Mouse (Mus musculus): ENCODE measurements around the gene 4930519G04Rik. TPM values are rescaled to one million over a fixed set of nuclear protein-coding genes. Genes with fewer than 3 reads are reported as not detected.
"Not testable (repeated sequence)": the region's sequence is repeated elsewhere in the genome, so short reads cannot be mapped to it uniquely, and the experiment has no call there.

Gene 4930519G04Rik
- polyA plus RNA-seq, 2 experiments from 2014 or later: not detected

- no peak for ATAC-seq
Measured at GRCm38 (mm10) chr5:114842674-114843073, 10.8 kb upstream of the 4930519G04Rik start.

- not testable (repeated sequence) for ATAC-seq
Measured at GRCm38 (mm10) chr5:114844371-114844770, 9.1 kb upstream of the 4930519G04Rik start.

DNA sequence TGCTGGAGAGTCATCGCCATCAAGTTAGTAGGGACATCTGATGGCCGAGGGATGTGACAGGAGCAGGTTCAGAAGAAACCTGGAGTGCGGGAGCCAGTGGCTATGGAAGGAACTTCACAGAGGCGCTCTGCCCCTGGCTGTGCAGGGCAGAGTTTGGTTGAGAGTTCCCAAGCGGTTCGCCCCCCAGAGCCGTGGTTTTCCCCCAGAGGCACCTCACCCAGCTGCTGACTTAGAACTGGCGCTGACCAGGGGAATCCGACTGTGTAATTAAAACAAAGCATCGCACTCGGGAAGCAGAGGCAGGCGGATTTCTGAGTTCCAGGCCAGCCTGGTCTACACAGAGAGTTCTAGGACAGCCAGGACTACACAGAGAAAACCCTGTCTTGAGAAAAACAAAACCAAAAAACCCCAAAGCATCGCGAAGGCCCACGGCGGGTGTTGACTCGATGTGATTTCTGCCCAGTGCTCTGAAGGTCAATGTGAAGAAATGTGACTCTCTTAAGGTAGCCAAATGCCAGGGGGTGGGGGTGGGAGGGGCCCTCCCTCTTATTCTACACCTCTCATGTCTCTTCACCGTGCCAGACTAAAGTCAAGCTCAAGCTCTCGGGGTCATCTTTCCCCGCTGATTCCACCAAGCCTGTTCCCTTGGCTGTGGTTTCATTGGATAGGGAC lies 1.8 kb upstream of the 4930519G04Rik start:
- no peak for ATAC-seq

DNA sequence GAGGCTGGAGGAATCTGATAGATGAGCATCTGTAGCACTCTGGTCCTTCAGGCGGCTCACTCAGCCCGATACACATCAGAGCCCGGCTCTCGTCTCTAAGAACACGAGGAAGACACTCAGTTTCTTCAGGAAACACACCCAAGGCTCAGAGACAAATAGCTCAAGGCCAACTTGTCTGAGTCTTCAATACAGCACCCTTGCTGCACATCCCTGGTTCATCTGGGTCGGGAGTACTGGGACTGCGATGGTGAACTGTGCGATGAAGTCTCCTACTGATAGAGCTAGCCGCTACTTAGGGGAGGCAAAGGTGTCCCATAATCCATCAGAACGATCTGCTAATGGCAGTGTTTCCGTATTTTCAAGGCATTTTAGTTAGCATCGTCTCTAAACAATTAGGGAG lies 5.1 kb downstream of the 4930519G04Rik start, which contains the start of gene Gm9936:
Gene Gm9936, minus strand, starts transcription at position 101 of the 400 bp plus-strand sequence.
- no peak for ATAC-seq

DNA sequence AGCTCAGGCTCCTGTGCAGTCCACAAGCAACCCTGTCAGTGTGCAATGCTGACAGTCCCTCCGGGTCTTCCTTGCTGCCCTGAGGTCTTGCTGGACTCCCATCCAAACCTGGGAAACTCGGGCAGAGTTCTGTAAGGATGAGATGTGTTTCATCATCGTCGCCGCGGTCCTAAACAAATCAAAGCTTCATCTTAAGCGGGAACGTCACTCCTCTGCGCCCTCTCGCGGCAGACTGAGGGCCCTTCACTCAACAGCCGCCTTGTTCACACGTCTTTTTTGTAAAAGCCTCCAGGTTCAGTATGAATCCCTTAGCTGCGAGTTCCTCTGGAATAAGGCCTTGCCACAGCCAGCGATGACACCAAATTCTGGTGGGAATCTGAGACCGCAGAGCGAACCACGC lies 5.8 kb downstream of the 4930519G04Rik start:
- peak; percentile 49 for ATAC-seq

- no peak for ATAC-seq
Measured at GRCm38 (mm10) chr5:114861730-114862129, 8.3 kb downstream of the 4930519G04Rik start.

- peak; percentile 88 for ATAC-seq
Measured at GRCm38 (mm10) chr5:114864813-114865212, 11.3 kb downstream of the 4930519G04Rik start.

DNA sequence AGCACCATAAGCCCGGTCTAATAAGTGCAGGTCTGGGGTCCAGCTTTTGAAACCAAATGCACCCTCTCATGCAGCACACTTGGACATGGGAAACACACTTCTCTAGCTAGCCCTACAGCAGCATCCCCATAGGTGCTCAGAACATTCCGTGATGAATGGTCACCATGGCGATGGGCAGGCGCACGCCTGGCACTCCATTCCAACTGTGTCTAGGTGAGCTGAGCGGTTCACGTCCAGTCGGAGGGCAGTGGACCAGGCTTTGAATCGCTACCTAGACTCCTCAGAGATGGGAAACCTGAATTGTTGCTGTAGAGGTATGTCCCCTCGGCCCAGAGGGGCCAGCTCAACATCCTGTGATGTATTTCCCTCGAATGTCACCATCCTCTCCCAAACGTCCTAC lies 11.8 kb downstream of the 4930519G04Rik start:
- ATAC-seq: no peak

GRCm38 (mm10) chr5:114875858-114876257 lies 22.4 kb downstream of the 4930519G04Rik start:
- ATAC-seq: no peak

DNA sequence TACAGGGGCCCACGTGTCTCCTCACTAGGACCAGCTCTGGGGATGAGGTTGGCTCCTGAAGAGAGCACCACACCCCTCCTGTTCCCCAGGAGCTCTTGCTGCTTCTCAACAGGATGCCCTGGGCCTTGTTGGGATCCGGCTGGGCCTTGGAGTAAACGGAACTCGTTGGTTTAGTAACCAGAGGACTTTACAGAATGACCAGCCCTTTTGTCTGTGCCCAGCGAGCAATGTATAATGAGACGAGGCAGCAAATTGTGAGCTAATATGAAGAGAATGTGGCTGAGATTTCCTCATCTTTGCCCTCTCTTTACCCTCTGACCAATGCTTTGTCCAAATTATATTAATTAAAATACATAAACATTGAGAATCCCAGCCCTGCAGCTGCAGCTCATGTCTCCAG lies 22.9 kb downstream of the 4930519G04Rik start:
- no peak for ATAC-seq

GRCm38 (mm10) chr5:114877487-114877886 lies 24.0 kb downstream of the 4930519G04Rik start:
- no peak for ATAC-seq

GRCm38 (mm10) chr5:114879399-114879798 lies 25.9 kb downstream of the 4930519G04Rik start:
- ATAC-seq: no peak

DNA sequence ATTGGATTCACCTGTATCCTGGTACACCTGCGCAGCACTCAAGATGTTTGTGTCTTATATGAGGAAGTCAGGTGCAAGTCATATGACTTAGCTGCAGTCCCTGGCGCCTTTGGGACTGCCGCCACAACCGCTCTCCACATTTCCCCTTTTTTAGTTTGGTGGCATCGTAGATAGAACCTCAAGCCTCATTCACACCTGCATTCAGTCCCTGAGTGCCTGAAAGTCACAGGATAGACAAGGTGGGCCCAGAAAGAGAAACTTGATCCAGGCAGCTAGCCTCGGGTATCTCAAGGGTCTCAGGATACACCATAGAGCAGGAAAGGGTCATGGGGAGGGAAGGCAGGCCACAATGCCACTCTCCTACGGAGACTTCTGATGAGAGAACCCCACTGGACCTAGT lies 28.9 kb downstream of the 4930519G04Rik start:
- ATAC-seq: not testable (repeated sequence)

DNA sequence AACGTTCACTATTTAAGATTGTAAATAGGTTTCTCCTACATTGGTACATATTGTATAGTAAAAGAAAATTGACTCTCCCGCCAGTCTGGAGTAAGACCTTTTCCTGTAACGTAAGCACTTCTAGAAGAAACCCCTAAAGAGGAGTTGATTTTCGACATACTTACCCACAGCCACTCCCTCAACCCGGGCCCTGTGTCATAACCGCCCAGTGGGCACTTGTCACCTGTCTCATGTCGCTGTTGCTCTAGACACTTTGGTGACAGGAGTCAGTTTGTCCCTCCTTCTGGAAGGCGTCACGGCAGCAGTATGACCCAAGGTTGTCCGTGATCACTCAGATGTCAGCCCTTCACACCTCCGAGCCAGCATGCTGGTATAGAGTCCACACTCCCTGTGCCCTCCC lies 29.6 kb downstream of the 4930519G04Rik start:
- ATAC-seq: no peak

GRCm38 (mm10) chr5:114886801-114887200 lies 33.3 kb downstream of the 4930519G04Rik start:
- no peak for ATAC-seq

DNA sequence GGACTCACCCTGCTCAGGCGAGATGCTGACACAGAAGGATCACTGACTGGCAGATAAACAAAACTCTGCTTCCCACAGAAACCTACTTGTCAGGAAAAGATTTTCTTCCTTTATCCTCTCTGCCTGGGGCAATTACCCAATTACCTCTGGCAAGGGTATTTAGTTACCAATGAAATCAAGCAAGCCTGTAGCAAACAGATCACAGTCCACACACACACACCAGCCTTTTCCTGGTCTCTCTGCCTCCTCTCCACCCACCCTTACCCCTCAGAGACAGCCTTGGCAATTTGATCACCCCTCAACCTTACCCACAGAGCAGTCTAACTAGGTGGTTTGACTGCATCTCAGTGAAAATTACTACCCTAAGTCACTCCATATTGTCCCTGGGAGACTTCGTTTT lies 35.5 kb downstream of the 4930519G04Rik start:
- no peak for ATAC-seq

- ATAC-seq: no peak
Measured at GRCm38 (mm10) chr5:114895542-114895941, 42.1 kb downstream of the 4930519G04Rik start.

- peak; percentile 62 for ATAC-seq
Measured at GRCm38 (mm10) chr5:114896688-114897373, 43.4 kb downstream of the 4930519G04Rik start, which contains the start of gene Oasl2. Oasl2 (plus strand) TSS chr5:114896936.

DNA sequence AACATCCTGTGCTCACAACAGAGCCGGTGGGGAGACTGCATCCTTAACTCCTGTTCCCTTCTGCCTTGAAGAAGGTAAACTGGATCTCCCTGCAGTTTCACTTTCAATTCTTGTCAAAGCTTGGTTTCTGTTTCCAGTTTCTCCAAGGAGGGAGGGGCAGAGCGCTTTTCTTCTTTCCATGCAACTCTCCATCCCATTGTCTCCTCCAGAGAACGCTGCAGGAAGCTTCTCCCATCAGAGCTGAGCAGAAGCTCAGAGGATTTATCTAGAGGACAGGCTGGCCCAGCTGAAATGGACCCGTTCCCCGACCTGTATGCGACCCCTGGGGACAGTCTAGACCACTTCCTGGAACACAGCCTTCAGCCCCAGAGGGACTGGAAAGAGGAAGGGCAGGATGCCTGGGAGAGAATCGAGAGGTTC lies 43.9 kb downstream of the 4930519G04Rik start:
- ATAC-seq: peak; percentile 94

- no peak for ATAC-seq
Measured at GRCm38 (mm10) chr5:114898857-114899256, 45.4 kb downstream of the 4930519G04Rik start.

DNA sequence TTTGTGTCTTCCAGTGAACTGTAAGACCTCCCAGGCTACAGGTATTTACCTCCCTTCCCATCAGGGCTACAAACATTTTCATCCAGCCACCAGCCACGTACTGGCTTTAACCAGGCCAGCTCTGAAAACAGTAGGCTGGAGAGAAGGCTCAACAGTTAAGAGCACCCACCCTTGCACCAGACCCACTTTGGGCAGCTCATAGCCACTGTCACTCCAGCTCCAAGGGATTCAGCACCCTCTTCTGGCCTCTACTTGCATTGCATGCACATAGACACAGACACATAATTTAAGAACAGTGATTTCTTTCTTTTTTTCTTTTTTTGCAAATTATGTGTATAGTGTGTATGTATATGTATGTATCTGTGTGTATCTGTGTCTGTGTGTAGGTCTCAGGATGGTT lies 48.9 kb downstream of the 4930519G04Rik start:
- ATAC-seq: no peak

- no peak for ATAC-seq
Measured at GRCm38 (mm10) chr5:114908598-114909305, 55.3 kb downstream of the 4930519G04Rik start.

DNA sequence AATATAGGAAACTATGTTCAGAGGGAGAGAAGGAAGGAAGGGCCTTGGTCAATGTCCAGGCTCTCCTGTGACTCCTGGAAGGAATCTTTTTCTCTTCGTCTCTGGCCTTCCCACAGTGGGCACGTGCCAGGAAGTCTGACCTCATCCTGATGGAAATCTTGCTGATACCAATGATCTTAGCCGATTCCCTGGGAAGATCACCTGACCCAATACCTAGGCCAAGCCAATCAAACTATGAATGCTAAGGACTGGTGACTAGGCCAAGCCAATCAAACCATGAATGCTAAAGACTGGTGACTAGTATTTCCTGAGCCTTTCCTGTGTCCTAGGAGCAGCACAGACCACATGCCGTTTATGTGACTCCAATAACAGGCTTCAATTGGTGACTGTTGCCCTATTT lies 60.2 kb downstream of the 4930519G04Rik start:
- ATAC-seq: no peak

Data from CD4-positive, CD25-positive, alpha-beta regulatory T cell, adult 4 months (primary cell).